Mouse (Mus musculus) T-helper 1 cell (primary cell): Measurements from ENCODE around the gene Tmem30a.

Experiments
- in situ Hi-C: fragments of 300-600 bp; cut with MboI, MseI; formaldehyde crosslinking; loops from one replicate; pipeline ENCODE4 v1.15.1; 2025; ENCODE audit warnings: high pct_unique_total_duplicates

The Tmem30a gene

GRCm38 (mm10) chr9:79792841-79793835, at the start of gene Tmem30a:
Gene Tmem30a, minus strand, starts transcription at chr9:79793507.
- in situ Hi-C loops, result no loop called here

- in situ Hi-C loops, result no loop called here
Measured at GRCm38 (mm10) chr9:79842615-79843014, 49.3 kb upstream of the Tmem30a start.

GRCm38 (mm10) chr9:79842028-79842427, 48.7 kb upstream of the Tmem30a start:
- in situ Hi-C loops, result no loop called here

GRCm38 (mm10) chr9:79831294-79831693, 38.0 kb upstream of the Tmem30a start:
- in situ Hi-C loops, result no loop called here

- in situ Hi-C loops, result no loop called here
Measured at GRCm38 (mm10) chr9:79830874-79831273, 37.6 kb upstream of the Tmem30a start.

GRCm38 (mm10) chr9:79829842-79830800, 36.8 kb upstream of the Tmem30a start:
- in situ Hi-C loops, result no loop called here

GRCm38 (mm10) chr9:79827072-79827471, 33.8 kb upstream of the Tmem30a start:
- in situ Hi-C loops, result no loop called here

- in situ Hi-C loops, result no loop called here
Measured at GRCm38 (mm10) chr9:79825526-79825925, 32.2 kb upstream of the Tmem30a start.

GRCm38 (mm10) chr9:79823856-79824255, 30.5 kb upstream of the Tmem30a start:
- in situ Hi-C loops, result no loop called here

GRCm38 (mm10) chr9:79823438-79823837, 30.1 kb upstream of the Tmem30a start:
- in situ Hi-C loops, result no loop called here

GRCm38 (mm10) chr9:79816464-79816863, 23.2 kb upstream of the Tmem30a start:
- in situ Hi-C loops, result no loop called here

GRCm38 (mm10) chr9:79816013-79816412, 22.7 kb upstream of the Tmem30a start:
- in situ Hi-C loops, result no loop called here

- in situ Hi-C loops, result loop anchor here (5.0 kb wide), 1 partner anchor 183 kb away; no protein-coding TSS in a partner anchor
Measured at GRCm38 (mm10) chr9:79814592-79814991, 21.3 kb upstream of the Tmem30a start.

GRCm38 (mm10) chr9:79810969-79811902, 17.9 kb upstream of the Tmem30a start:
- in situ Hi-C loops, result loop anchor here (5.0 kb wide), 1 partner anchor 186 kb away; no protein-coding TSS in a partner anchor

GRCm38 (mm10) chr9:79810534-79810933, 17.2 kb upstream of the Tmem30a start:
- in situ Hi-C loops, result loop anchor here (5.0 kb wide), 1 partner anchor 187 kb away; no protein-coding TSS in a partner anchor

- in situ Hi-C loops, result no loop called here
Measured at GRCm38 (mm10) chr9:79809411-79809810, 16.1 kb upstream of the Tmem30a start.

- in situ Hi-C loops, result no loop called here
Measured at GRCm38 (mm10) chr9:79807178-79807577, 13.9 kb upstream of the Tmem30a start.

- in situ Hi-C loops, result no loop called here
Measured at GRCm38 (mm10) chr9:79806317-79807075, 13.2 kb upstream of the Tmem30a start.

GRCm38 (mm10) chr9:79805426-79805825, 12.1 kb upstream of the Tmem30a start:
- in situ Hi-C loops, result no loop called here
